Mouse (Mus musculus) thymus, postnatal 14 days (tissue): ENCODE results near the gene Mrpl37.
"Not testable (repeated sequence)": the region's sequence is repeated elsewhere in the genome, so short reads cannot be mapped to it uniquely, and the experiment has no call there.

ENCODE experiments used
- DNase-seq: peaks from one replicate; pipeline ENCODE4 v3.0.0; 2021

Gene Mrpl37

DNA sequence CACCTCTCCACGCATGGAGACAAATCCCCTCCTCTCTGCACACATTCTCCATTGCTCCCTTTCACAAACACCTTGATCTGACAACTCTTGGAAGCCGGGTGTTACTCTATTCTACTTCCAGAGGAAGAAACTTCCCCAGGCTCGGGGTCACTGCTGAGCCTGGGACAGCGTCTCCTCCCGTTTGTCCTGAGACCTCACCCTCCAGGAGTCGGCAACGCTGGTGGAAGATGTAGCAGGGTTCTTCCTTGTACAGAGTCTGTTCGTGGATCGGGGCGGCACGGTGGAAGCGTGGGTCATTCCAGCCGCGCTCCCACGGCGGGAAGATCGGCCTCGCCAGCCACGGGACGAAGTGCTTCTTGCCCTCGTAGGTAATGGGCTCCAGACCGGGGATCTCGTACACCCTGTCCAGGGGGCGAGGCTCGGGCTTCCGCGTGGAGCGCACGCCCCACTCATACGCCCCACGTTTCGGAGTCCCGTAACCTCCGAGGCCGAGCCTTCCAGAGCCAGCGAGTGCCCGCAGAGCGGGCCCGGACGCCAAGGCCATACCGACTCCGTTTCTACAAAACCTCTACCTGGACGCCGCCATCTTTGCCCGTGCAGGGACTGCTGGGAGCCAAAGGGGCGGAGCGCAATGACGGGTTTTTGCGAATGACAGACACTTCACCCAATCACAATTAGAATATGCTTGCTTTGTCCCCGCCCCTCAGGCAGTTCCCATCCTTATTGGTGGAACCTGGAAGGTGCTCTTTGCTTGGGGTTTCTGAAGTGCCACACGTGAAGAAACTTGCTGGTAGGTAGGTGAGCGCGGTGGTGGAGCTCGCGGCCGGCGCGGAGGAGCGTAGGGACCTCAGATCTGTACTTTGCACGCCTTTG is at the start of gene Mrpl37, which contains the start of gene Cyb5rl:
Mrpl37 (minus strand) TSS at position 617 of the 873 bp plus-strand sequence.
Cyb5rl (plus strand) TSS at position 737 of the 873 bp plus-strand sequence.
- peak; percentile 97 for DNase-seq

DNA sequence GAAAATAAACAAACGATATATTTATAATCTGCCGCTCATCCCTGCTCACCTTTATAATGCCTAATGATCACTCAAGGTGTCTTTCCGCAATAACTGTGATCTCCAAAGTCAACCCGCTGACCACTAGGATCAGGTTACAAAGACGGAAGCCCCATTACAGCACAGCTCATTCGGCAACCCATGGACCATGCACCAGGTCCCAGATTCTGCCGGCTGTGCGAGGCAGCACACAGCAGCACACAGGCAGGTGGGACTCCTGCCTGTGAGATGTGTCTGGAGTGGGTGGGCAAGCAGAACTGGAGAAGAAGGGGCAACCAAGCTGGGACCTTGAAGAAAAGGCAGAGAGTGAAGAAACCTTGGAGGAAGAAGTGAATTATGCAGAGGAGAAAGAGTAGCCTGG is 47.6 kb upstream of the Mrpl37 start:
- no peak for DNase-seq

DNA sequence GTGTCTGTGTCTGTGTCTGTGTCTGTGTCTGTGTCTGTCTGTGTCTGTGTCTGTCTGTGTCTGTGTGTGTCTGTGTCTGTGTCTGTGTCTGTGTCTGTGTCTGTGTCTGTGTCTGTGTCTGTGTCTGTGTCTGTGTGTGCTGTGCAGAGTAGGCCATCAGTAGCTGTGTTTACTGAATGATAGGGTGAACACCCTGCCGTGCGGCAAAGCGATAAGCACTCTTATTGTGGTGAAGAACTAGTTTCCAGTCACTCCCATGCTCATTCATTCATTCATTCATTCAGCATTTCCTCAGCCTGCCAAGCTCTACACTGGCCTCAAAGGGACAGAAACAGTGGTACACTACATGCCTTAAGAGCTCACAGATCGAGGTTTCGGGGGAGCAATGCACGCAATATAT is 42.5 kb upstream of the Mrpl37 start:
- not testable (repeated sequence) for DNase-seq

DNA sequence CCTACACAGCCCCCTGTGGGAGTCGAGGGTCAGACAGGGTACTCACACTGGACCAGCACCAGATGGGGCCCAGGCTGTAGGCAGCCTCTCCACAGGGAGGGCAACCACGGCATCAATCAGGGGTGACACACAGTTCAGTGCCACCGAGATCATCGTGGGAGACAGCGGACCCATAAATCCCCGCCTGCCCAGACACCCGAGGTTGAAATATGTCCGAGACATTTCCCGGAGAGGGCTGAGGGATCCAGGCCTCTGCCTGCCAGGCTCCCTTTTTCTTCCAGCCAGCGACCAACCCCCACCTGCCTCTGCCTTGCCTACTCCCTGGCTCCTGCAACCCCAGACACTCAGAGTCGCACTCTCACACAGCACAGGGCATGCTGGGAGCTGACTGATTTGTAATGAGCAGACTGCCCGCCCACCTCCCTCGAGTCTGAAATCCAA is 41.6 kb upstream of the Mrpl37 start:
- DNase-seq, result no peak

DNA sequence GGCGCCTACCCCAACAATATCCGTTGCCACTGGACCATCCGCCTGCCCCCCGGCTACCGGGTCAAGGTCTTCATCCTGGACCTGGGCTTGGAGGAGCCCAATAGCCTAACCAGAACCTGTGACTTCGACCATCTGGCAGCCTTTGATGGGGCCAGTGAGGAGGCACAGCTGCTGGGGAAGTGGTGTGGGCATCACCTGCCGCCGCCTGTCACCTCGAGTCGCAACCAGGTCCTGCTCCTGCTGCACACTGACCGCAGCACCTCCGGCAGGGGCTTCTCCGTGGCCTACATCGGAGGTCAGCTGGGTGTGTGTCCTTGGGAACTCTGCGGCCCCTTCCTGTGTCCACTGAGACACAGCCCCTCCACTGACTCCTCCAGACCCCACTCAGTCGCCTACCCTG is 40.1 kb upstream of the Mrpl37 start:
- no peak for DNase-seq

DNA sequence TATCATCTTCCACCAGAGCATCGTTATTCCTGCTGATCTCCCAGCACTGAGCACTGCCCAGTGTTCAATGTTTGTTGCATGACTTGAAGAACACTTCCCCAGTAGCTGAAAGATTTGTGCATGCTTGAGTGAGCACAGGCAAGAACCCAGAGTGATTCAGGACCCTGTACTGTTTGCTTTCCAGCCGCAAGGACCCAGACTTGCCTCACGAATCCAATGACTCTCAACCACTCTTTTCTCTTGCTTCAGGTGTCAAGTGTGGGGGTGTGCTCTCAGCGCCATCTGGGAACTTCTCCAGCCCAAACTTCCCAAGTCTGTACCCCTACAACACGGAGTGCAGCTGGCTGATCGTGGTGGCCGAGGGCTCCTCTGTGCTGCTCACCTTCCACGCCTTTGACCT is 35.6 kb upstream of the Mrpl37 start:
- no peak for DNase-seq

DNA sequence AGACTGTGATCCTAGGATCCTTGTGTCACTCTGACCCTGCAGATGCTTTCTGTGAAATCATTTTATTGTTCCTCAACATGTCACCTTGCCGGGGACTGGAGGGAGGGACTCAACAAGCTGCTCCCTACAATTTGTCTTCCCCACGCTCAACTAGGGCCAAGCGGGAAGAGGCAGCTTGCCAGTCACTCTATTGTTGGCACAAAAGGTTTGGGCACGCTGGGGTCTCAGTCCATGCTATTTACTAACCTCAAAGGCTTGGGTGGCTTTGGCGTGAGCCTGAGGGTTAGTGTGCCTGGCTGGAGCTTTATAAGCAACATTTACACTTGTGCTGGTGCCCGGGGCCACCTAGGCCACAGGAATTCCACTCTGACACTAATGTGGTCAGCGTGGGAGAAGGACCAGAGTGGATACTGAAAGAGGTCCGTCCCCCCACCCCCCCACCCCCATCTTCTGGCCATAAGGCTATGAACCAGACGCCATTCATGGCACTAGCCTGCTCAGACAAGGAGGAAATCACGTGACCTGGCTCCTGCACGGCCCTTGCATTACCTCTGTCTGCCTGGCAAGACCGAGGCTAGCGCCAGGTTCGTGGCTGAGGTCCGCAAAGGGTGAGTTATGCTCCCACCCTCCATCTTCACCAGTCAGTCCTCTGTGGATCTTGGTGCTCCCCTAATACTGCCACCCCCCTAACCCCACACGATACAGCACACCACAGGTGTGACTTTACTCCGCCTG is 32.3 kb upstream of the Mrpl37 start:
- DNase-seq, result peak; percentile 10

DNA sequence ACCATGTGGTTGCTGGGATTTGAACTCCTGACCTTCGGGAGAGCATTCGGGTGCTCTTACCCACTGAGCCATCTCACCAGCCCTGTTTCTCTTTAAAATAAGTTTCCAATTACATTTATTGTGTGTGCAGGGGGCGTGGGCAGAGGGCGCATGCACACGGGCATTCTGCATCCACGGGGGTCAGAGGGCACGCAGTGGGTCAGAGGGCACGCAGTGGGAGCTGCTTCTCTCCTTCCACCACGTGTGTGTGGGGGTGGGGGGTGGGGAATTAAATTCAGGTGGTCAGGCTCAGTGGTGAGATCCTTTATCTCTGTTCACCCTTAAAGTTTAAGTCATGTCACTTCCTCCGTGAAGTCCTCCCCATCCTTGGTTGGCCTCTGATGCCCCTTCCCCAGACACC is 31.7 kb upstream of the Mrpl37 start:
- no peak for DNase-seq

DNA sequence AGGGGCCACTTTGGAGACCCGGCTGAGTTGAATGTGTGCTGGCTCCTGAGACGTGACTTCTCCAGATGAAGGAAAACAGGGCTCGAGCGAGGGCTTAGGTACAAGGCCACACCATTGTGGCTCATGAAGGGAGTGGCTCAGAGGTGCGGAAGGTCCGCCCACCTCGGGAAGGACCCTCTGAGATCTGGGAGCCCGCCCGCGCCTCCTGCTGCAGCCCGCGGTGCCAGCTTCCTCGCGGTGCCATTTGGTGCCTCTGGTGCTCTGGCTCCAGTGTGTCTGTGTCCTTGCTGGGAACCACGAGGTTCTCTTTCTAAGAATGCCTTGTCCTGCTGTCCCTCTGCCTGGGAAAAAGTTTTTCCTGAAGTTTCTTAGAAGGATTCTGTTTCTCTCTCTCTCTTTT is 31.2 kb upstream of the Mrpl37 start:
- peak; percentile 8 for DNase-seq

DNA sequence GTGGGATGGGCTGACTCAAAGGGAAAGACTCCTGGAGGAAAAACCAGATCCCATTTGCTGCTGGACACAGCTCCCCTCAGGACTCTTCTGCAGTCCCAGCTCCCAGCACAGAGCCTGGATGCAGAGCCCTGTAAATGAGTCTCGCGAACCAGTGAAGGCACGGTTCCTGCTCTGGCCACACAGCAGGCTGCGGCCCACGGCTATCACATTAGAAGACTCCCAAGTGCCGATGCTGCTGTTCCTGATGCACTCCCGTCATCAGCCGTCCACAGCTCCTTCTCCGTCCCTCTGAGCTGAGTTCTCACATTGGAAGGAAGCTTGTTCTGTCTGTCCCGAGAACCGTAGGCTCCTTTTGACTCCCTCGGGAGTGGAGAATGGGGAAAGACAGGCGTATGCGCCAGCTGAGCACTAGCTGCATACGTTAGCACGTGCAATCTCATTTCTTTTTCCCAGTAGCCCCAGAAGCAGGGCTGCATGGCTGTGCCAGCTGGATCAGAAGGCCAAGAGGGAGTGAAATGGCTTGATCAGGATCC is 30.2 kb upstream of the Mrpl37 start, which contains the start of gene Cdcp2:
Cdcp2 (plus strand) TSS at position 51 of the 533 bp plus-strand sequence.
- no peak for DNase-seq

DNA sequence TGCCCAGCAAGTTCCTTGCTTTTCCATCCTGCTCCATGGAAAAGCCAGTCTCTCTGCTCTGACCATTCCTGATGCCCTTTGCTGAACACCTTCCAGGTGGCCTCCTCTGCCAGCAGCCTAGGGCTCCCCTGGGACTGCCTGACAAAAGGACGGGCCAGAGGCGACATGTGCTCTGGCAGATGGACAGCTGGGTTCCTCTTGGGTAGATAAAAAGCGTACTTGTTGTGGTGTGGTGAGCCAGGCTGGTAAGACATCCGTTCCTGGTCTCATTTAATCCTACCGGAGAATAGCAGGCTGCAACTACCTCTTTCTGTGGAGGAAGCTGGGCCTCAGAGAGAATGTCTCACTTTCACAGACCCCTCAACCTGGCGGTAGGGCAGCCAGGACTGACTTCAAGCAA is 29.4 kb upstream of the Mrpl37 start:
- DNase-seq, result no peak

DNA sequence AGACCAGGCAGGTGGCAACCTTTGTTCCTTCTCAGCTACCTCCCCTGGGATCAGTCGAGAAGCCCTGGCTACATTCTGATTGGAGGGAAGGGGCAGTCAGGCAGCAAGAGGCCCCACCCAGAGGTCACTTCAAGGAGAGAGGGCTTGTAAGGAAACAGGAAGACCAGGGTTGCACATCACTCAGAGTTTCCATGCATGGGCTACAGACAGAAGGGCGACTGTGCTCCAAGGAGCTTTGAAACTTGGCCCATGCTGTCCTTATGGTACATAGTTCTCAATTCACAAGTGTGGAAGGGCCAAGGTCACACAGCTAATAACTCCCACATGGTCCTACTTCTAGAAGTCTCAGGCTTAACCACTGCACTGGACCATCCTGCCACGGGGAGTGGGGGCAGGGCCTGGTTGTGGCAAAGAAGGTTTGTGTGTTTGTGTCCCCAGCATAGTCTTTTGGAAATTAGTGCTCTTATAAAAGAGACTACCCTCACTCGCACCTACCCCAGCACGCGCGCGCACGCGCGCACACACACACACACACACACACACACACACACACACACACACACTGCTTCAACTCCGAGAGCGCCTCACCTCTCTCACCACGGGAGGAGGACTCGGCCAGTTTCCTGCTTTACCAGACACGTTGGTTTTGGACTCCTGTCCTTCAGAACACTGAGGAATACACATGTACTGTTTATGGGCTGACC is 28.0 kb upstream of the Mrpl37 start:
- DNase-seq, result no peak

DNA sequence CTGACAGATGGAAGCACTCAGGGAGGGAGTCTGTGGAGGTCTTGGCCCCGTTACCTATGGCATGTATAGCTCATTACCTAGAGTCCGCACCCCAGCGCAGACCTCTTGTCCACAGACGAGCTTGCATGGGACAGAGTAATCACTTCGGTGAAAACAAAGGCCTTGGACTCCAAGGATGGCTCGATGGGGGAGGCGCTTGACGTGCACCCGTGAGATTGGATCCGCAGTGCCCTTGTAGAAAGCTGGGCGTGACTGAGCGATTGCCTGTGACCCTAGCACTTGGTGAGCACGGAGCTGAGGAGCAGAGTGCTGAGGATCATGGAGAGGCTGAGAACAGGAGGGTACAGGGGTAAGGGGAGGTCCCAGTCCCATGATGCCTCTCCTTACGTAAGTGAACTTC is 25.0 kb upstream of the Mrpl37 start:
- no peak for DNase-seq

DNA sequence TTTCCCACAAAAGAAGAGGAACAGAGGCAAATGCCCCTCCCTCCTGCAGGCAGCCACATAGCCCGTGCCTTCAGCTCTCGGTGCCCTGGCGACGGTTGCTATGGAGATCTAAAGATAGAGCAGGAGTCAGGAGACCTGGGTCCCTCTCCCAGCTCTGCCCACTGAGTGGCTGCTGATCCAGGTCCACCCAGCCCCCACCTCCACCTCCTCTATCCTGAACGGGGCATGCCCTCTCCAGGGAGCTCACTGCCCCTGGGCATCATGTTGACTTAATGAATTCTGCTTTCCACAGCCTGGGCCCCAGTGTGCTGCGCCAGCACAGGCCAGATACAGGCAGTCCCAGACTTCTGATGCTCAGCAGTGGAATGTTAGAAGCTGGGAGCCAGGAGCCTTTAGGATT is 18.2 kb upstream of the Mrpl37 start:
- no peak for DNase-seq

DNA sequence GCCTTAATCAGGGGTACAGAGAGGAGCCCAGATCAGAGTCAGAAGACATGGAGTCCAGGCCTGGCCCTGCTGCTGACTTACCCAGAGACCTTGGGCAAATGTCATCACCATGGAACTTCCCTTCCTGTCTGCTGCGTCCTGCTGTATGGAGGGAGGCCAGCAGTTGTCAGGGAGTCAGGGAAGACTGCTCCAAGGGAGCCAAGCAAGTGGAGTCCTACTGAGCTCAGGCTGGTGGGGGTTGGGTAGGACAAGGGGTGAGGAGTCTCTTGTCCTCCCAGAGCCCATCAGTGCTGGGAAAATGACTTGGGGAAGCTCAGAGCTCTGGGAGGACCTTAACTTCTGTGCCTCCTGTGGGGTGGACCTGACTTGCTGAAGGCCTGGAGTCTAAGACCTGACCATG is 17.7 kb upstream of the Mrpl37 start:
- no peak for DNase-seq

DNA sequence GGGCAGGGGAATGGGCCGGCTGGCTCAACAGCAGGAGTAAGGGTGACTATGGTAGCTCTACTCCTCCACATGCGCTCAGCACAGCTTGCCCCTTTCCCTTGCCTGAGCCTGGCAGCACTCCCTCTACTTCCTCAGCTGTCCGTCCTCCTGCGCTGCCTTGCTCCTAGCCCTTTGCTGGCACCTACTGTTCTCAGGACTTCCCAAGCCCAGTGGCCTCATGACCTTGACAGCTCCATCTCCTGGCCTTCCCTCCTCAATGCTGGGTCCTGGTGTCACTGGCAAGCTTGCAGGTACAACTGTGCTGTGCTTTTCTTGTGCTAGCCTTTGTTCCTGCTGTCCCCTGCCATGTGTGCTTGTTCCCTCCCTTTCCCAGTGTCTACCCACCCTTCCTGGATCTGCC is 16.5 kb upstream of the Mrpl37 start:
- no peak for DNase-seq

DNA sequence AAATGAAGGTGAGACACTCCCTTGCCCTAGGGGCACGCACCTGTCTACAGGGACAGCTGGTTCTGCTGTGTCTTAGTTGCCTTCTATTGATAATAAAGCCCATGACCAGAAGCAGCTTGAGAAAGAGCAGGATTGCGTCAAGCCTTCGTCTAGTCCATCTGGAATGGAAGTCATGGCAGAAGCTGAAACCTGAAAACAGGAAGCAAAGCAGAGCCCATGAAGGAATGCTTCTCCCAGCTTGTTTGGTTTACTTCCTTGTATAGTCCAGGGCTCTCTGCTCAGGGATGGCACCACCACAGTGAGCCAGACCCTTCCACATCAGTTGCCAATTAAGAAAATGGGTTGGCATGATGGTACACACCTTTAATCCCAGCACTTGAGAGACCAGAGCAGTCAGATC is 15.5 kb upstream of the Mrpl37 start:
- DNase-seq, result no peak

DNA sequence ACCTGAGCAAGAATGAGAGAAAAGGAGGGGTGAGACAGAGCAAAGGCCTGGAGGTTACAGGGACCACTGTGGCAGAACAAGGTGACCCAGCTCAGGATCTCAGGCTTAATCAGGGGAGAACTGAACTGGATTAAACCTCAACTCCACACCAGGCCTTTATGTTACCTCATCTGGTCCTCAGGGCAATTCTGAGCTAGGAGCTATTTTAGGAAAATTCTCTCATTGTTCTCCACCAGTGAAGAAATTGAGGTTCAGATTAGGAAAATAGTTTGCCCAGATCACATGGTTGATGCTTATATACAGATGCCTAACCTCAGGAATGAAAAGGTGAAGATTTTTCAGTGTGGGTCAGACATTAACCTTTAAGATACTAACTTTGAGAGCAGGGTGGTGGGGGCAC is 13.0 kb upstream of the Mrpl37 start:
- DNase-seq, result no peak

DNA sequence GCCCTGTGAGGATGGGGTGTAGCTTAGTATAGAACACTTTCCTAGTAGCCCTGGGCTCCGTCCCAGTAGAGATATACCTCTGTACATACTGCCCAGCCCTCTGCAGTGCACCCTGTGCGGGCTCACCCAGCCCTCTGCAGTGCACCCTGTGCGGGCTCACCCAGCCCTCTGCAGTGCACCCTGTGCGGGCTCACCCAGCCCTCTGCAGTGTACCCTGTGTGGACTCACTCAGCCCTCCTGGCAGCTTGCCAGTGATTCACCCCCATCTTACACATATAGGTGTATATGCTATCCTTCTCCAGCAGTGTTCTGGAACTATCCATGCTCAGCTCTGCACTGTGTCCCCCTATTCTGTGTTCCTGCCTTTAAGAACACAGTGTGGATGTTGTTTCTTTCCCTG is 12.2 kb upstream of the Mrpl37 start:
- DNase-seq, result no peak

DNA sequence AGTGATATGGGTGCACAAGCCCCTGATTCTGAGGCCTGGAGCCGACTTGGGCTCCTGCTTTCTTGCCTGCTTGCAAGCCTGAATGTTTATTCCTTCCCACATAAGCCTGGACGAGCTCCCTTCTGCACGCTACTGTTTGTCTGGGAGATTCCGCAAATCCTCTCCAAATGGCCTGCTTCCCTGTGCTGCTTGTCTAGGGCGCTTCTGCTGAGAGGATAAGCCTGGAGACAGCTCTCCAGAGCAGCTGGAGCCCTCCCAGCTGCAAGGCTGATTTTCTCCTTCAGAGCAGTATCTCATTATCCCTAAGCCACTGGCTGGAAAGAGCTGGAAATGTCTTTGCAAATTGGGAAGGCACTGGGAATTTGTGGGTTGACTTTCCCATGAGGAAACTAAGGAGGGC is 8.8 kb upstream of the Mrpl37 start:
- no peak for DNase-seq

DNA sequence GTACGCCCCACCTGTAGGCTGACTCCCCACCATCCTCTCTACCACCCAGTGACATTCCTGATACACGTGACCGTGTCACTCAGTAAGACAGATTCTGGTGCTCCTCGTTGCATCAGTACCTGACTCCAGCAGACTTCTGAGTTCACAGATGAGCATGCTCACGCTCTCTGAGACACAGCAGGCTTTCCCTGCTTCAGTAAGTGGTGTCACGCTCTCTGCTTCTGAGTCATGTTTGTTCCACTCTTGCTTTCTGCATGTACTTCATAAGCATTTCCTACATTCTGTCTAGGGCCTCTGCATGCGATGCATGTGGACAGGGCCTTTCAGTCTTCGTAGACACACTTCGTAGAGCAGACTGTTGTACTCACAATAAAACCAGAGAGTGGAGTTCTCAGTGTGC is 5.7 kb upstream of the Mrpl37 start:
- no peak for DNase-seq

DNA sequence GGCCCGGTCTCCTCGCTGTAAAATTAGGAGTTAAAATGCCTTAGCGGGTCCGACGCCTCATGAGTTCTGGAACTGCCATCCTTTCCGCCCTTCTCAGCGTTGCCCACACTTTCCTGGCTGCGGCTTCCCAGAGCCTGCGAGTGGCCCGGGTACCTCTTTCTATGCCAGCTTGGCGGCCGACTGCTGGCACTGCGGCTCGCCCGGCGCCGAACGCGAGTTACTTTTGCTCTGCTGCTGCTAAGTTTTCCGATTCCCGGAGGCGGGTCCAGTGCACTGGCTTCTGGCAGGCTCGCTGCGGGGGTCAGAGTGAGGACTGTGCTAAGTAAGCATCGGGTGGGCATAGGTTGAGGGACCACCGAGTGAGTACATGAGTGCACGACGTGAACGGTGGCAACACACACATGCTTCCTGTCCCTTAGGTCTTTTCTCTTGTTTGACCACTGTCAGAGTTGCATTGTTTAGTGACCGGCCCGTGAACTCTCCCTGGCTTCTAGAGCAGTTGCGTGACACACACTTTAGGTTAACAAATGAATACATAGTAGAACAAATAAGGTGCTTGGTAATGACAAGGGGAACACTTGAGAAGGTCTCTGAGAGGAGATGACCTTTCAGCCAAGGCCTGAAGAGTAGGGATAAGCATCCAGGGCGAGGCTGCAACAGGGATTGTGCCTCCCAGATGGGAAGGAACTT is 628 bp upstream of the Mrpl37 start:
- DNase-seq, result no peak
